Mouse (Mus musculus) testis, adult 2 months (tissue): ENCODE data around the gene Cyp2c29. TPM values are rescaled to one million over a fixed set of nuclear protein-coding genes. Genes with fewer than 3 reads are reported as not detected.
"Not testable (repeated sequence)": the region's sequence is repeated elsewhere in the genome, so short reads cannot be mapped to it uniquely, and the experiment has no call there.

ENCODE experiments used
- H3K27ac ChIP-seq: fragments of 200-500 bp; 2 replicates; pipeline ENCODE4 v1.5.1; 2012; ENCODE audit warnings: low read depth, low read length; ENCODE audit not compliant: control insufficient read depth, insufficient read depth
- H3K27me3 ChIP-seq: fragments of 200-500 bp; 2 replicates; pipeline ENCODE4 v1.6.1; 2012; ENCODE audit warnings: mild to moderate bottlenecking, low read length, moderate library complexity; ENCODE audit not compliant: control insufficient read depth, insufficient read depth
- H3K36me3 ChIP-seq: fragments of 200-500 bp; 2 replicates; pipeline ENCODE4 v1.6.1; 2012; ENCODE audit warnings: mild to moderate bottlenecking, low read length; ENCODE audit not compliant: control insufficient read depth, insufficient read depth
- H3K4me1 ChIP-seq: fragments of 200-500 bp; 2 replicates; pipeline ENCODE4 v1.6.1; 2012; ENCODE audit warnings: low read length; ENCODE audit not compliant: control insufficient read depth, insufficient read depth
- H3K4me3 ChIP-seq: fragments of 200-500 bp; 2 replicates; pipeline ENCODE4 v1.5.1; 2012; ENCODE audit warnings: low read depth, mild to moderate bottlenecking, low read length, moderate library complexity, mixed read lengths; ENCODE audit not compliant: control insufficient read depth
- CTCF ChIP-seq: fragments of 200-500 bp; IDR thresholded peaks from 2 replicates; pipeline ENCODE4 v1.5.1; 2012; ENCODE audit warnings: low read depth, mild to moderate bottlenecking, inconsistent platforms, low read length, moderate library complexity; ENCODE audit not compliant: control insufficient read depth, insufficient read depth, insufficient replicate concordance
- POLR2A ChIP-seq: fragments of 200-500 bp; IDR thresholded peaks from 2 replicates; pipeline ENCODE4 v1.6.1; 2012; ENCODE audit warnings: low read depth, mild to moderate bottlenecking, inconsistent platforms, low read length, moderate library complexity; ENCODE audit not compliant: control insufficient read depth
- polyA plus RNA-seq: library from polyadenylated mRNA; depleted of rRNA; stranded (reverse); fragments of >200 nt; gene quantifications from 2 replicates; pipeline ENCODE4 v1.2.3, GENCODE M21; 2012; rRNA removed

Gene Cyp2c29
- 0.52 and 0.57 TPM in 2 replicates for polyA plus RNA-seq

DNA sequence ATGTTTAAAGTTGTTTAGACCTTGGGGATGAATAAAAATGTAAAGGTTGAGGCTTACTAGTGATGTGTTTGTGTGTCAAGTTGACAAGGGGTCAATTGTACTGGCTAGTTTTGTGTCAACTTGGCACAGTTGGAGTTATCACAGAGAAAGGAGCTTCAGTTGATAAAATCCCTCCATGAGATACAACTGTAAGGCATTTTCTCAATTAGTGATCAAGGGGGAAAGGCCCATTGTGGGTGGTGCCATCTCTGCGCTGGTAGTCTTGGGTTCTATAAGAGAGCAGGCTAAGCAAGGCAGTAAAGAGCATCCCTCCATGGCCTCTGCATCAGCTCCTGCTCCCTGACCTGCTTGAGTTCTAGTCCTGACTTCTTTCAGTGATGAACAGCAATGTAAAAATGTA is at the start of gene Cyp2c29:
Gene Cyp2c29 (plus strand): TSS at position 301 of the 400 bp plus-strand sequence.
- not testable (repeated sequence) for H3K27me3 ChIP-seq, H3K27ac ChIP-seq, H3K4me3 ChIP-seq, H3K36me3 ChIP-seq, H3K4me1 ChIP-seq

DNA sequence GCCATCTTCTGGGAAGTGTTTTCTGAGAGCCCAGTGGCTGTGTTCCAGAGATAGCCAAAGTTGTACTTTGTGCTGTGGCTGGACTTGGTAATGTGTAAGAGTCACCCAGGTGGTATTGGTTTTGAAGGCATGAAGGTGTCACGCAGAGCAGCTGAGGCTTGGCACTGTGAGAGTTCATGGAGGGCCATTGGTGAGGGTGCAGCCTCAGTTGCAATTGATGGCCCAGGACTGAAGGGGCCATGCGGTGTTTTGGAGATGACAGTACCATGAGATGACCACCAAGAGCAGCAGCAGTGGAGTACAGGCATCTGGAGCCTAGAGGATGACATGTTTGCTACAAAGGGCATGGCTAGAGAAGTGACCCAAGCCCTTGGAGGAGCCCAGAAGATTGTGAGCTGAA is 2.2 kb upstream of the Cyp2c29 start:
- H3K4me1 ChIP-seq: not testable (repeated sequence)

DNA sequence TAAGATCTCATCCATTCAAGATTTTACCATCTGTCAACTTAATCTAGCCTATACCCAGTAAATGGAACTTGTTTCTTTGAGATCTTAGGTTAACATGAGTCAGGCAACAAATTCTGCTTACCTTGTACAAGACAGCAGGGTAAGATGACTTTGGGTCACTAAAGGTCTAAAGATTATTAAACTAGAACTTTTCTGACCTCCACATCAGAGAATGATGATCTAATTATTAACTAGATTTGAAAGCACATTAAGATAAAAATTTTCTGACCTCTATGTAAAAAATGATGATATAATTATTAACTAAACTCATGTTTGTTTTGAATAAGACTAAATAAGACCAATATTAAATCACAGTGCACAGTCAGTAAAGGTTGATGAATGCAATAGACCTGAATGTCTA is 13.6 kb downstream of the Cyp2c29 start:
- Histone ChIP-seq H3K4me3 (no peak overlapping the region), H3K4me1 (no peaks in the 10 kb centered on the region), H3K36me3 (no peaks in the 10 kb centered on the region), H3K27ac (no peak overlapping the region), H3K27me3 (no peaks in the 10 kb centered on the region)
- TF ChIP-seq CTCF (no peak), POLR2A (no peak)

More for the DNA sequence above, 2.2 kb upstream of the Cyp2c29 start:
- H3K36me3 ChIP-seq, H3K27ac ChIP-seq, H3K4me3 ChIP-seq, H3K27me3 ChIP-seq: not testable (repeated sequence)

DNA sequence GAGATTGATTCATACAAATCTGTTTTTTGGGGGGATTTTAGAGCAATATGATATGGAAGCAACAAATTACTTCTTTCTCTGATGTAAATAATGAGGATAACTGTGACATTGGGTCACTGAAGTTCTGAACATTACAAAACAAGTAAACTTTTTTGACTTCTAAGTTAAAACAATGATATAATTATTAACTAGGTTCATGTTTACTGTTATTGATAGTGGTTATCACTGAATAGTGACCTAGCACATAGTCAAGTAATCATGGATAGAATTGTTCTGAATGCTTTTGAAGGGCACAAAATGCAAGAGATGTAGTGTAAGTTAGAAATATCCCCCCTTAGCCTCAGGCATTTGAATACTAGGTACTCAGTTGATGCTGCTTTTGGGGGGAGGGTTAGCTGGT is 16.4 kb downstream of the Cyp2c29 start:
- H3K36me3 ChIP-seq: no peaks in the 10 kb centered on the region
- TF ChIP-seq POLR2A: no peak
- TF ChIP-seq CTCF: no peak
- H3K4me3 ChIP-seq: no peak overlapping the region
- no peaks in the 10 kb centered on the region for H3K4me1 ChIP-seq
- H3K27ac ChIP-seq: no peak overlapping the region
- H3K27me3 ChIP-seq: no peaks in the 10 kb centered on the region

DNA sequence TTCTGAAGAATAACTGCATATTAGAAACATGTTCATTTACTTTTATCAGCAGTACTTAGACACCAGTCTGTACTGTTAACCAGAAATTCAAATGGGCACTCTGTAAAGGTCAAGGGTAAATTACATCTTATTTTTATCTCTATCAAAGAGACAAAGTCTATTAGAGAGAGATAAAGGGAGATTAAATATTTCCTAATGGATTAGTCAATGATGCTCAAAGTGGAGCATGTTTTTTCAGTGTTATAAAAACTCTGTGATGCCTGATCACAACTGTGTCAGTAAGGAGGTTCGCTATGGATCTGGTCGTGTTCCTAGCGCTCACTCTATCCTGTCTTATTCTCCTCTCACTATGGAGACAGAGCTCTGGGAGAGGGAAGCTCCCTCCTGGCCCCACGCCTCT is 17.6 kb downstream of the Cyp2c29 start:
- Histone ChIP-seq H3K36me3 (no peaks in the 10 kb centered on the region), H3K27me3 (no peaks in the 10 kb centered on the region), H3K27ac (no peak overlapping the region), H3K4me1 (no peaks in the 10 kb centered on the region), H3K4me3 (no peak overlapping the region)
- TF ChIP-seq POLR2A (no peak), CTCF (no peak)

DNA sequence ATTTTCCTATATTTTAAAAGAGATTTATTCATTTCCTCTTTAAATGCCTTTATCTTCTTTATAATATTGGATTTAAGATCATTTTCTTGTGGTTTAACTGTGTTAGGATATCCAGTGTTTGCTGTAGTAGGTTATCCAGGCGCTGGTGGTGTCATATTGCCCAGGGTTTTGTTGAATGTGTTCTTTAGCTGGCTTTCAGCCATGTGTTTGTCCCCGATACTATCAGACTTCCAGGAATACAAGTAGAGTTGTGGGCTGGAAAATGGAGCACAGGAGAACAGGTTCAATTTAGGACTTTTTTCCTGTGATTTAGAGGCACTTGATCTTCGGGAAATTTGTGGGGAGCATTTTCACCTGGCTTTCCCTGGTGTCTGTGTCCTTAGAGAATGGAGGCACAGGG is 19.8 kb downstream of the Cyp2c29 start:
- TF ChIP-seq POLR2A: no peak
- TF ChIP-seq CTCF: no peak
- no peaks in the 10 kb centered on the region for H3K27me3 ChIP-seq
- H3K4me1 ChIP-seq: no peaks in the 10 kb centered on the region
- no peak overlapping the region for H3K4me3 ChIP-seq
- H3K27ac ChIP-seq: no peak overlapping the region
- H3K36me3 ChIP-seq: no peaks in the 10 kb centered on the region

Other genes with a start within 250 kb of the Cyp2c29 start
- gene Cyp2c65, start 208.4 kb upstream of the Cyp2c29 start, polyA plus RNA-seq: 0.41 and 0.55 TPM in 2 replicates
- gene Cyp2c66, start 155.5 kb upstream of the Cyp2c29 start, polyA plus RNA-seq: 0.40 and 0.61 TPM in 2 replicates
- gene Cyp2c38, start 193.7 kb downstream of the Cyp2c29 start, polyA plus RNA-seq: not detected in 2 replicates
- gene Cyp2c39, start 241.5 kb downstream of the Cyp2c29 start, polyA plus RNA-seq: 0.12 TPM in 1 of 2 replicates, not detected in the other